Mouse (Mus musculus): ENCODE measurements around the gene Scml4. TPM values are rescaled to one million over a fixed set of nuclear protein-coding genes. Genes with fewer than 3 reads are reported as not detected.

The Scml4 gene
- polyA plus RNA-seq, 1 experiment from 2014 or later = 18.2 TPM

- DNase-seq (no peak), ATAC-seq (ENCODE audit: low FRiP score, low TSS enrichment) (no peak)
- H3K27me3 ChIP-seq (ENCODE audit: control insufficient read depth, insufficient read depth, low read length) = no peaks in the 10 kb centered on the region
- no peak overlapping the region for H3K4me3 ChIP-seq (replicated peaks; ENCODE audit: low read depth, low read length)
- 35% methylated on average over 6 of the region's 6 CpGs for WGBS
- no peak overlapping the region for H3K27ac ChIP-seq (replicated peaks; ENCODE audit: low read depth, low read length)
- no peaks in the 10 kb centered on the region for H3K36me3 ChIP-seq (ENCODE audit: control insufficient read depth, insufficient read depth, low read length)
- no peak overlapping the region for H3K9ac ChIP-seq (replicated peaks; ENCODE audit: low read length)
- H3K4me2 ChIP-seq (ENCODE audit: low read length) = no peak overlapping the region
- H3K4me1 ChIP-seq (ENCODE audit: control insufficient read depth, insufficient read depth, low read length) = 0 out of 2 replicates have a peak, but pooled peaks cover 3% of the 10 kb centered on the region
- no peaks in the 10 kb centered on the region for H3K9me3 ChIP-seq (ENCODE audit: control insufficient read depth, low read length)
Observed at GRCm38 (mm10) chr10:42914146-42914545, 54.0 kb downstream of the Scml4 start.

DNA sequence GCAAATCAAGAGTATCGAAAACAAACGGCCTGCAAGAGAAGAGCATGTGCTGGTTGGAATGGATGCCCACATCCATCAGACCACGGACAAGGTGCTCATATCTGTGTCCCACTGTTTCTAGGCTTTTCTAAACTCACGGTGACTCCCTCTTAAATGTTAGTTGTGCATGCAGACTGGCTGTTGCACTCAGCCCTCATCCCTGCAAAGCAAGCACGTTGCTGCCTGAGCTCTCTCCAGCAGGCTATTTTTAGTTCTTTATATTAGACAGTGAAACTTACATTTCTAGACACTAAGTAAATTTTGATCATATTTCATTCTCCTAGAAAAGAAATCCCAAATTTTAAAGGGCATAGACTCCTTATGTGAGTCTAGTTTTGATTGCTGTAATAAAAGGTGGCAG lies 57.2 kb downstream of the Scml4 start:
- Histone ChIP-seq H3K4me2 (ENCODE audit: low read length) (no peak overlapping the region), H3K9ac (replicated peaks; ENCODE audit: low read length) (no peak overlapping the region), H3K27me3 (ENCODE audit: control insufficient read depth, insufficient read depth, low read length) (no peaks in the 10 kb centered on the region), H3K9me3 (ENCODE audit: control insufficient read depth, low read length) (no peaks in the 10 kb centered on the region), H3K4me3 (replicated peaks; ENCODE audit: low read depth, low read length) (no peak overlapping the region), H3K36me3 (ENCODE audit: control insufficient read depth, insufficient read depth, low read length) (no peaks in the 10 kb centered on the region), H3K4me1 (ENCODE audit: control insufficient read depth, insufficient read depth, low read length) (0 out of 2 replicates have a peak, but pooled peaks cover 3% of the 10 kb centered on the region), H3K27ac (replicated peaks; ENCODE audit: low read depth, low read length) (no peak overlapping the region)
- DNase-seq (no peak), ATAC-seq (ENCODE audit: low FRiP score, low TSS enrichment) (no peak)
- 83% methylated on average over 5 of the region's 5 CpGs for WGBS

DNA sequence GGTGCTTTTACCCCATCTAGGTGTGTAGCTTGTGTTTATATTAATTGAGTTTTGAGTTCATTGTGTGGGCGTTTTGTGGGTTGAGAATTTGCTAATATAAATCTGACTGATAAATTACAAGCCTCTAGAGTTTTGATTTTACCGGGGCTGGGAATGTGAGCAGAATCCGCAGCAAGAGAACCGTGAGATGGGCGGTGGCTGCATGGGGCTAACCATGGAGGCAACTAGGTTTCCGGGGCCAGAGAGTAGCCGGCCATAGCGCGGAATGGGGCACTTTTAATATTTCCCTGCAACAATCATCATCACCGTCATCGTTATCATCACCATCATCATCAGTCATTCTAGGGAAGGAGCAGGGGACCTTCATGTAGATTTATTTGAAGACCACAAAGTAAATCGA lies 59.6 kb downstream of the Scml4 start:
- ATAC-seq (ENCODE audit: low FRiP score, low TSS enrichment) (no peak), DNase-seq (no peak)
- H3K9ac ChIP-seq (replicated peaks; ENCODE audit: low read length) = no peak overlapping the region
- no peaks in the 10 kb centered on the region for H3K27me3 ChIP-seq (ENCODE audit: control insufficient read depth, insufficient read depth, low read length)
- no peak overlapping the region for H3K4me3 ChIP-seq (replicated peaks; ENCODE audit: low read depth, low read length)
- no peaks in the 10 kb centered on the region for H3K4me1 ChIP-seq (ENCODE audit: control insufficient read depth, insufficient read depth, low read length)
- H3K4me2 ChIP-seq (ENCODE audit: low read length) = no peak overlapping the region
- H3K9me3 ChIP-seq (ENCODE audit: control insufficient read depth, low read length) = no peaks in the 10 kb centered on the region
- H3K36me3 ChIP-seq (ENCODE audit: control insufficient read depth, insufficient read depth, low read length) = no peaks in the 10 kb centered on the region
- whole genome bisulfite sequencing = 96% methylated on average over 12 of the region's 12 CpGs
- H3K27ac ChIP-seq (replicated peaks; ENCODE audit: low read depth, low read length) = no peak overlapping the region

- no peak for ATAC-seq (ENCODE audit: low FRiP score, low TSS enrichment)
- H3K9ac ChIP-seq (replicated peaks; ENCODE audit: low read length) = no peak overlapping the region
- DNase-seq = no peak
- no peak overlapping the region for H3K4me3 ChIP-seq (replicated peaks; ENCODE audit: low read depth, low read length)
- H3K27me3 ChIP-seq (ENCODE audit: control insufficient read depth, insufficient read depth, low read length) = no peaks in the 10 kb centered on the region
- no peaks in the 10 kb centered on the region for H3K4me1 ChIP-seq (ENCODE audit: control insufficient read depth, insufficient read depth, low read length)
- H3K4me2 ChIP-seq (ENCODE audit: low read length) = no peak overlapping the region
- H3K9me3 ChIP-seq (ENCODE audit: control insufficient read depth, low read length) = no peaks in the 10 kb centered on the region
- 82% methylated on average over 22 of the region's 22 CpGs for WGBS
- H3K27ac ChIP-seq (replicated peaks; ENCODE audit: low read depth, low read length) = no peak overlapping the region
- H3K36me3 ChIP-seq (ENCODE audit: control insufficient read depth, insufficient read depth, low read length) = no peaks in the 10 kb centered on the region
Observed at GRCm38 (mm10) chr10:42925103-42925866, 65.1 kb downstream of the Scml4 start.

DNA sequence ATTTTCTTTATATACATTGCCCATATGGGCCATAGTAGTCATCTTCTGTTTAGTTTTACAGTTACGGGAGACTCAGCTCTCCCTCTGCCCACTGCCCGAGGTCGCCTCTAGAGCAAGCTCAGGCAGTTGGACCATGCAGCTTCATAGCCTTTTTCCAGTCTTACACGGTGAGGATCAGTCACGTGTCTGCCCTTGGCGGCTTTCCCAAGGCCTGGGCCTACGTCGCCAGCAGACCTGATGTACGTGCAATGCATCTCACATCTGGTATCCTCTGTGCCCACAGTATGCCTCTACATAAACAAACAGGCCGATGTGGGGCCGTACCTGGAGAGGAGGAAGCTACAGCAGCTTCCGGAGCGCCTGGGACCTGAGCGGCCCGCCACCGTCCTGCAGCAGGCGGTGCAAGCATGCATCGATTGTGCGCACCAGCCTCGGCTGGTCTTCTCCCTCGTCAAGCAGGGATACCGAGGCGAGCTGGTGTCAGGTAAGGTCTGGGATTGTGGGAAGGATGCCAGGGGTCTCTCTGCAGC lies 70.0 kb downstream of the Scml4 start:
- Histone ChIP-seq H3K9ac (replicated peaks; ENCODE audit: low read length) (no peak overlapping the region), H3K9me3 (ENCODE audit: control insufficient read depth, low read length) (no peaks in the 10 kb centered on the region), H3K4me2 (ENCODE audit: low read length) (no peak overlapping the region), H3K27me3 (ENCODE audit: control insufficient read depth, insufficient read depth, low read length) (no peaks in the 10 kb centered on the region), H3K27ac (replicated peaks; ENCODE audit: low read depth, low read length) (no peak overlapping the region), H3K36me3 (ENCODE audit: control insufficient read depth, insufficient read depth, low read length) (no peaks in the 10 kb centered on the region), H3K4me3 (replicated peaks; ENCODE audit: low read depth, low read length) (no peak overlapping the region), H3K4me1 (ENCODE audit: control insufficient read depth, insufficient read depth, low read length) (no peaks in the 10 kb centered on the region)
- DNase-seq (no peak), ATAC-seq (ENCODE audit: low FRiP score, low TSS enrichment) (no peak)
- 94% methylated on average over 23 of the region's 23 CpGs for WGBS

DNA sequence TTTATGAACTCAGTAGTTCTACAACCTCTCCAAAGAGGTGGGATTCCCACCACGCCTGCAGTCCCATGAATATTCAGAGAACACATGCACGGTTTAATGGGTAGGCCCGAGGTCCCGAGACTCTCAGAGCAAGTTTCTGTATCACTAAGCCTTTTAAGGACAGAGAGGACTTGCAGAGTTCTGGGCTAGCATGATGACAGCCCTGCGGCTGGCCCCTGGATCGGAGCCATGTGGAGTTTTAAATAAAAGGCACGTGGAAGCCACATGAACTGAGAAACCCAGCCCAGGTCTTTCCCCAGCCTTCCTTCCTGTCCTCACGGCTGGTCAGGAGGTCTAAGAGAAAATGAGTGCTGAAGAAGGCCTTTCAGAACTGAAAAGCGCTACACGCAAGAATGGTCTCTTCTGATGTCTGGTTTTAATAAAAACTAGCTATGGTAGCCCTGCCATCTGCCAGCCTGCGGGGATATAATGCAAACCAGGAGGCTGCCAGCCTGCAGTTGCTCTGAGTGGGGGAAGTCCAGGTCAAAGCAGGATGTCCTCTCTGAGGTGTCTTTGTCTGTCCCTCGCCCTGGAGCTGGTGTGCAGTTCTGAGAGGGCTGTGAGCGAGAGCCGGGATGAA lies 72.8 kb downstream of the Scml4 start:
- no peaks in the 10 kb centered on the region for H3K27me3 ChIP-seq (ENCODE audit: control insufficient read depth, insufficient read depth, low read length)
- WGBS = 74% methylated on average over 14 of the region's 14 CpGs
- H3K4me3 ChIP-seq (replicated peaks; ENCODE audit: low read depth, low read length) = no peak overlapping the region
- no peaks in the 10 kb centered on the region for H3K9me3 ChIP-seq (ENCODE audit: control insufficient read depth, low read length)
- no peak for ATAC-seq (ENCODE audit: low FRiP score, low TSS enrichment)
- H3K27ac ChIP-seq (replicated peaks; ENCODE audit: low read depth, low read length) = no peak overlapping the region
- H3K4me1 ChIP-seq (ENCODE audit: control insufficient read depth, insufficient read depth, low read length) = no peaks in the 10 kb centered on the region
- no peaks in the 10 kb centered on the region for H3K36me3 ChIP-seq (ENCODE audit: control insufficient read depth, insufficient read depth, low read length)
- no peak overlapping the region for H3K9ac ChIP-seq (replicated peaks; ENCODE audit: low read length)
- DNase-seq = no peak
- H3K4me2 ChIP-seq (ENCODE audit: low read length) = no peak overlapping the region

DNA sequence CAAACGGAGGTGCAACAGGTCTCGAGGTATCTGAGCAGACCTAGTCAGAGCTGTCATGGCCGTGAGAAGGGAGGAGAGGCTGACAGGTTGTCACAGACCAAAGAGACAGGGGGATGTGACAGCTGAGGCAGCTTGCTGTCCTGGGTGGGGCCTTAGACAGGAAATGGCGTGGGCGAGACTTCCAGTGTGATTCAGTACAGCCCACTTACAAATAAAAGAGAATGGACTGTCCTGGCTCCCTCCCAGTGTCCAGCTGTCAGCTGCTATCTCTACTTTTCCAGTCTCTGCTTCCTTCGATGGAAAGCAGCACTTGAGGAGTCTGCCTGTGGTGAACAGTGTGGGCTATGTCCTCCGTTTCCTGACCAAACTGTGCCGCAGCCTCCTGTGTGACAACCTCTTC lies 74.5 kb downstream of the Scml4 start:
- H3K4me3 ChIP-seq (replicated peaks; ENCODE audit: low read depth, low read length) = no peak overlapping the region
- H3K4me2 ChIP-seq (ENCODE audit: low read length) = no peak overlapping the region
- H3K36me3 ChIP-seq (ENCODE audit: control insufficient read depth, insufficient read depth, low read length) = no peaks in the 10 kb centered on the region
- 79% methylated on average over 8 of the region's 8 CpGs for WGBS
- no peak overlapping the region for H3K27ac ChIP-seq (replicated peaks; ENCODE audit: low read depth, low read length)
- no peak overlapping the region for H3K9ac ChIP-seq (replicated peaks; ENCODE audit: low read length)
- H3K27me3 ChIP-seq (ENCODE audit: control insufficient read depth, insufficient read depth, low read length) = no peaks in the 10 kb centered on the region
- no peaks in the 10 kb centered on the region for H3K9me3 ChIP-seq (ENCODE audit: control insufficient read depth, low read length)
- DNase-seq = no peak
- H3K4me1 ChIP-seq (ENCODE audit: control insufficient read depth, insufficient read depth, low read length) = no peaks in the 10 kb centered on the region
- no peak for ATAC-seq (ENCODE audit: low FRiP score, low TSS enrichment)

DNA sequence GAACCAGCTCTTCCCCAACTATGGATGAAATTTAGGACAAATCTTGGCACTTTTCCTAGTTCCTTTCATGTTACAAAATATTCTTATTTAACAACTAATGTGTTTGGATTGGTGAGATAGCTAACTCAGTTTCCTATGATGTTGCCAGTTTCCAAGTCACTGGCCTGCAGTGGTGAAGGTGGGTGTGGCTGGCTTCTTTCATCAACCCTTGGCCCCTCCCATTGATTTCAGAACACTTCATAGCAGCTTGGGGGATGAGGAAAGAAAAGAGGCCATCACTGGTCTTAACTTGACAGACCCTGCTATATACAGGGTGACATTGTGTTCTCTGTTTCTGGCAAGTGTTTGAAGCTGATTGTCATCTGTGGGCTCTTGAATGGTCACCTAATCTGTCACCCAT lies 76.0 kb downstream of the Scml4 start:
- H3K4me3 ChIP-seq (replicated peaks; ENCODE audit: low read depth, low read length) = no peak overlapping the region
- H3K27me3 ChIP-seq (ENCODE audit: control insufficient read depth, insufficient read depth, low read length) = no peaks in the 10 kb centered on the region
- ATAC-seq (ENCODE audit: low FRiP score, low TSS enrichment) = no peak
- H3K4me1 ChIP-seq (ENCODE audit: control insufficient read depth, insufficient read depth, low read length) = 0 out of 2 replicates have a peak, but pooled peaks cover 1% of the 10 kb centered on the region
- H3K9ac ChIP-seq (replicated peaks; ENCODE audit: low read length) = no peak overlapping the region
- DNase-seq = no peak
- no peak overlapping the region for H3K4me2 ChIP-seq (ENCODE audit: low read length)
- no peaks in the 10 kb centered on the region for H3K36me3 ChIP-seq (ENCODE audit: control insufficient read depth, insufficient read depth, low read length)
- no peak overlapping the region for H3K27ac ChIP-seq (replicated peaks; ENCODE audit: low read depth, low read length)
- H3K9me3 ChIP-seq (ENCODE audit: control insufficient read depth, low read length) = no peaks in the 10 kb centered on the region

DNA sequence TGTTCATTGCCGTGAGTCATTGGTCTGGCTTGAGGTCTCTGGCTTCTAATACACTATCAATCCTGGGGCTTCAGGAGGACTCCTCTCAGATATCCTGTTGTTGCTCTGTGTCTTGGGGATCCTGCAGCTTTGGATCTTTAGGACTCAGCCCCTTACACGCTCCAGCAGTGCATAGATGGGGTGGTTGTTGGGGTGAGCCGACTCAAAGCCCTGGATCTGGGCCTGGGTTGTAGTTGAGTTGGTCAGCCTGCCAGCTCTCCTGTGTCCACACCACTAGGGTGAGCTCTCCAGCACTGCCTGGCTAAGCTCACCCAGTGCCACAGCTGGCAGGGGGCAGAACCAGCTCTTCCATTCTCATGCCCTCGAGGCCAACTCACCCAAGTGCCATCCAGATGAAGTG lies 78.2 kb downstream of the Scml4 start:
- 90% methylated on average over 4 of the region's 4 CpGs for WGBS
- ATAC-seq (ENCODE audit: low FRiP score, low TSS enrichment) (no peak), DNase-seq (no peak)
- no peaks in the 10 kb centered on the region for H3K27me3 ChIP-seq (ENCODE audit: control insufficient read depth, insufficient read depth, low read length)
- no peaks in the 10 kb centered on the region for H3K9me3 ChIP-seq (ENCODE audit: control insufficient read depth, low read length)
- H3K4me2 ChIP-seq (ENCODE audit: low read length) = no peak overlapping the region
- no peaks in the 10 kb centered on the region for H3K36me3 ChIP-seq (ENCODE audit: control insufficient read depth, insufficient read depth, low read length)
- H3K9ac ChIP-seq (replicated peaks; ENCODE audit: low read length) = no peak overlapping the region
- H3K4me1 ChIP-seq (ENCODE audit: control insufficient read depth, insufficient read depth, low read length) = peaks cover 10% of the 10 kb centered on the region; the same call in 1 of the 2 replicates
- H3K4me3 ChIP-seq (replicated peaks; ENCODE audit: low read depth, low read length) = no peak overlapping the region
- no peak overlapping the region for H3K27ac ChIP-seq (replicated peaks; ENCODE audit: low read depth, low read length)

All from midbrain, embryonic 14.5 days (tissue).